Mouse (Mus musculus): Measurements from ENCODE around the gene Mfn1.
A peak's percentile ranks its signal among the peaks of the same experiment; 100 is the strongest.

Gene Mfn1

GRCm38 (mm10) chr3:32505841-32506240, 23.4 kb upstream of the Mfn1 start:
- DNase-seq (ENCODE audit: low read depth, low spot score), result no peak
- Histone ChIP-seq H3K27me3 (ENCODE audit: control insufficient read depth, insufficient read depth, low read length, poor library complexity, severe bottlenecking) (no peaks in the 10 kb centered on the region), H3K36me3 (ENCODE audit: control insufficient read depth, insufficient read depth, low read length, poor library complexity, severe bottlenecking) (no peaks in the 10 kb centered on the region)

- H3K36me3 ChIP-seq (ENCODE audit: control insufficient read depth, insufficient read depth, low read length, poor library complexity, severe bottlenecking), result no peaks in the 10 kb centered on the region
Measured at GRCm38 (mm10) chr3:32506366-32507225, 22.7 kb upstream of the Mfn1 start.

GRCm38 (mm10) chr3:32508666-32509324, 20.5 kb upstream of the Mfn1 start:
- 0 out of 2 replicates have a peak, but pooled peaks cover 3% of the 10 kb centered on the region for H3K36me3 ChIP-seq (ENCODE audit: control insufficient read depth, insufficient read depth, low read length, poor library complexity, severe bottlenecking)
- no peaks in the 10 kb centered on the region for H3K27me3 ChIP-seq (ENCODE audit: control insufficient read depth, insufficient read depth, low read length, poor library complexity, severe bottlenecking)
- peak; percentile 93 for DNase-seq (ENCODE audit: low read depth, low spot score)

More at GRCm38 (mm10) chr3:32506366-32507225, 22.7 kb upstream of the Mfn1 start:
- no peak for DNase-seq (ENCODE audit: low read depth, low spot score)
- no peaks in the 10 kb centered on the region for H3K27me3 ChIP-seq (ENCODE audit: control insufficient read depth, insufficient read depth, low read length, poor library complexity, severe bottlenecking)

GRCm38 (mm10) chr3:32509496-32510374, 19.5 kb upstream of the Mfn1 start, which contains the start of gene Zfp639:
Gene Zfp639, plus strand, starts transcription at chr3:32510259.
- Histone ChIP-seq H3K27me3 (ENCODE audit: control insufficient read depth, insufficient read depth, low read length, poor library complexity, severe bottlenecking) (no peaks in the 10 kb centered on the region), H3K36me3 (ENCODE audit: control insufficient read depth, insufficient read depth, low read length, poor library complexity, severe bottlenecking) (peaks cover 5% of the 10 kb centered on the region; the same call in 1 of the 2 replicates)
- no peak for DNase-seq (ENCODE audit: low read depth, low spot score)

- Histone ChIP-seq H3K27me3 (ENCODE audit: control insufficient read depth, insufficient read depth, low read length, poor library complexity, severe bottlenecking) (no peaks in the 10 kb centered on the region), H3K36me3 (ENCODE audit: control insufficient read depth, insufficient read depth, low read length, poor library complexity, severe bottlenecking) (peaks cover 5% of the 10 kb centered on the region; the same call in 1 of the 2 replicates)
- DNase-seq (ENCODE audit: low read depth, low spot score), result peak; percentile 98
Measured at GRCm38 (mm10) chr3:32510375-32511190, 18.7 kb upstream of the Mfn1 start.

- no peaks in the 10 kb centered on the region for H3K27me3 ChIP-seq (ENCODE audit: control insufficient read depth, insufficient read depth, low read length, poor library complexity, severe bottlenecking)
- H3K36me3 ChIP-seq (ENCODE audit: control insufficient read depth, insufficient read depth, low read length, poor library complexity, severe bottlenecking), result peaks cover 5% of the 10 kb centered on the region; the same call in 1 of the 2 replicates
- peak; percentile 41 for DNase-seq (ENCODE audit: low read depth, low spot score)
Measured at GRCm38 (mm10) chr3:32511191-32511550, 18.1 kb upstream of the Mfn1 start.

- Histone ChIP-seq H3K27me3 (ENCODE audit: control insufficient read depth, insufficient read depth, low read length, poor library complexity, severe bottlenecking) (no peaks in the 10 kb centered on the region), H3K36me3 (ENCODE audit: control insufficient read depth, insufficient read depth, low read length, poor library complexity, severe bottlenecking) (peaks cover 7% of the 10 kb centered on the region)
- DNase-seq (ENCODE audit: low read depth, low spot score), result no peak
Measured at GRCm38 (mm10) chr3:32512686-32513284, 16.5 kb upstream of the Mfn1 start.

- DNase-seq (ENCODE audit: low read depth, low spot score), result no peak
- Histone ChIP-seq H3K36me3 (ENCODE audit: control insufficient read depth, insufficient read depth, low read length, poor library complexity, severe bottlenecking) (peaks cover 7% of the 10 kb centered on the region), H3K27me3 (ENCODE audit: control insufficient read depth, insufficient read depth, low read length, poor library complexity, severe bottlenecking) (no peaks in the 10 kb centered on the region)
Measured at GRCm38 (mm10) chr3:32513528-32513927, 15.7 kb upstream of the Mfn1 start.

- DNase-seq (ENCODE audit: low read depth, low spot score), result no peak
- H3K27me3 ChIP-seq (ENCODE audit: control insufficient read depth, insufficient read depth, low read length, poor library complexity, severe bottlenecking), result no peaks in the 10 kb centered on the region
Measured at GRCm38 (mm10) chr3:32527181-32527580, 2.1 kb upstream of the Mfn1 start.

GRCm38 (mm10) chr3:32530041-32530440, 776 bp downstream of the Mfn1 start:
- H3K36me3 ChIP-seq (ENCODE audit: control insufficient read depth, insufficient read depth, low read length, poor library complexity, severe bottlenecking), result 0 out of 2 replicates have a peak, but pooled peaks cover 2% of the 10 kb centered on the region
- DNase-seq (ENCODE audit: low read depth, low spot score), result no peak
- no peaks in the 10 kb centered on the region for H3K27me3 ChIP-seq (ENCODE audit: control insufficient read depth, insufficient read depth, low read length, poor library complexity, severe bottlenecking)

More at GRCm38 (mm10) chr3:32527181-32527580, 2.1 kb upstream of the Mfn1 start:
- 0 out of 2 replicates have a peak, but pooled peaks cover 2% of the 10 kb centered on the region for H3K36me3 ChIP-seq (ENCODE audit: control insufficient read depth, insufficient read depth, low read length, poor library complexity, severe bottlenecking)

GRCm38 (mm10) chr3:32535692-32536091, 6.4 kb downstream of the Mfn1 start:
- no peaks in the 10 kb centered on the region for H3K27me3 ChIP-seq (ENCODE audit: control insufficient read depth, insufficient read depth, low read length, poor library complexity, severe bottlenecking)
- H3K36me3 ChIP-seq (ENCODE audit: control insufficient read depth, insufficient read depth, low read length, poor library complexity, severe bottlenecking), result peaks cover 14% of the 10 kb centered on the region; the same call in 1 of the 2 replicates
- no peak for DNase-seq (ENCODE audit: low read depth, low spot score)

GRCm38 (mm10) chr3:32537556-32537955, 8.3 kb downstream of the Mfn1 start:
- no peak for DNase-seq (ENCODE audit: low read depth, low spot score)
- Histone ChIP-seq H3K27me3 (ENCODE audit: control insufficient read depth, insufficient read depth, low read length, poor library complexity, severe bottlenecking) (no peaks in the 10 kb centered on the region), H3K36me3 (ENCODE audit: control insufficient read depth, insufficient read depth, low read length, poor library complexity, severe bottlenecking) (peaks cover 14% of the 10 kb centered on the region; the same call in 1 of the 2 replicates)

- Histone ChIP-seq H3K36me3 (ENCODE audit: control insufficient read depth, insufficient read depth, low read length, poor library complexity, severe bottlenecking) (peaks cover 14% of the 10 kb centered on the region; the same call in 1 of the 2 replicates), H3K27me3 (ENCODE audit: control insufficient read depth, insufficient read depth, low read length, poor library complexity, severe bottlenecking) (no peaks in the 10 kb centered on the region)
- no peak for DNase-seq (ENCODE audit: low read depth, low spot score)
Measured at GRCm38 (mm10) chr3:32538091-32538490, 8.8 kb downstream of the Mfn1 start.

Measured in splenic B cell, adult 2 months (primary cell).